Mouse (Mus musculus) B cell, adult 2 months (primary cell): ENCODE results near the gene Egfl8.

Source experiments
- DNase-seq, 2 experiments: peaks; one replicate each; pipeline ENCODE4 v3.0.0; 2022

Egfl8 gene

GRCm38 (mm10) chr17:34593752-34594525 is 21.8 kb downstream of the Egfl8 start:
- DNase-seq = no peak

GRCm38 (mm10) chr17:34592581-34593549 is 22.9 kb downstream of the Egfl8 start:
- no peak for DNase-seq

GRCm38 (mm10) chr17:34591994-34592375 is 23.8 kb downstream of the Egfl8 start:
- DNase-seq = peak; percentile 77 to 79

GRCm38 (mm10) chr17:34591029-34591993 is 24.5 kb downstream of the Egfl8 start, which contains the start of gene Pbx2:
Pbx2 (plus strand) TSS chr17:34591266.
- DNase-seq = peak; percentile 22 to 29

GRCm38 (mm10) chr17:34590154-34590987 is 25.4 kb downstream of the Egfl8 start:
- no peak for DNase-seq

GRCm38 (mm10) chr17:34589681-34590101 is 26.1 kb downstream of the Egfl8 start, which contains the start of gene Gpsm3:
Gpsm3 (plus strand) TSS chr17:34589806.
- DNase-seq = peak; percentile 61 to 64

- no peak for DNase-seq
Measured at GRCm38 (mm10) chr17:34589206-34589605, 26.6 kb downstream of the Egfl8 start.

GRCm38 (mm10) chr17:34588767-34589166 is 27.0 kb downstream of the Egfl8 start:
- DNase-seq = no peak

- DNase-seq = no peak
Measured at GRCm38 (mm10) chr17:34587814-34588213, 28.0 kb downstream of the Egfl8 start.

- DNase-seq = peak; percentile 99 to 100
Measured at GRCm38 (mm10) chr17:34587423-34587811, 28.4 kb downstream of the Egfl8 start.

GRCm38 (mm10) chr17:34586796-34587422 is 28.9 kb downstream of the Egfl8 start:
- peak; percentile 71 to 72 for DNase-seq

- DNase-seq = no peak
Measured at GRCm38 (mm10) chr17:34585877-34586771, 29.6 kb downstream of the Egfl8 start.

- no peak for DNase-seq
Measured at GRCm38 (mm10) chr17:34585121-34585520, 30.6 kb downstream of the Egfl8 start.

- DNase-seq = no peak
Measured at GRCm38 (mm10) chr17:34583819-34584218, 32.0 kb downstream of the Egfl8 start.

- no peak for DNase-seq
Measured at GRCm38 (mm10) chr17:34583397-34583796, 32.4 kb downstream of the Egfl8 start.

GRCm38 (mm10) chr17:34582528-34582927 is 33.2 kb downstream of the Egfl8 start:
- no peak for DNase-seq

GRCm38 (mm10) chr17:34578070-34578469 is 37.7 kb downstream of the Egfl8 start:
- DNase-seq = peak; percentile 62 to 71

- DNase-seq = no peak
Measured at GRCm38 (mm10) chr17:34576577-34576976, 39.2 kb downstream of the Egfl8 start.

- no peak for DNase-seq
Measured at GRCm38 (mm10) chr17:34572361-34572760, 43.4 kb downstream of the Egfl8 start.

- peak; percentile 46 to 54 for DNase-seq
Measured at GRCm38 (mm10) chr17:34571875-34572274, 43.9 kb downstream of the Egfl8 start.
